Comparison of ENCODE assay signal across 16 mouse cellular contexts in genomic region chr5:23412247-23412948, GRCm38 (mm10). TPM values are rescaled to one million over a fixed set of nuclear protein-coding genes. Genes with fewer than 3 reads are reported as not detected.
DNase-seq lines count a peak whose midpoint lies in the region; ATAC-seq and TF ChIP-seq lines count a peak whose summit lies in the region.
"Had no signal": no experiment of that assay in that cellular context is flagged by ENCODE, and none has a peak within 500 bp of the region (broad histone marks: within the 10 kb centered on the region; RNA-seq: fewer than 3 reads in every experiment).

No protein-coding gene starts in this region.

- no peak for DNase-seq in forebrain, embryonic 10.5 days (ENCODE audit: extremely low spot score, low spot score)
- DNase-seq in forebrain, embryonic 11.5 days (ENCODE audit: low spot score): no peak
- no peak for DNase-seq in hindbrain, embryonic 10.5 days (ENCODE audit: low spot score)
- no peak for DNase-seq in midbrain, embryonic 10.5 days (ENCODE audit: low spot score)
- DNase-seq: adrenal gland, postnatal 14 days; cerebellum, adult 9-11 months; gastrocnemius, postnatal 10 days; kidney, adult 18-20 months; liver, embryonic 13.5 days; lung, postnatal 10 days; right cerebral cortex, postnatal 25 days had no signal

- H3K36me3 ChIP-seq in forebrain, embryonic 10.5 days (replicated peaks): peaks cover 55% of the 10 kb centered on the region
- H3K36me3 ChIP-seq in forebrain, embryonic 11.5 days (ENCODE audit: control insufficient read depth, insufficient read depth, low read length): peaks cover 7% of the 10 kb centered on the region; the same call in 1 of the 2 replicates
- peaks cover 6% of the 10 kb centered on the region; the same call in 1 of the 2 replicates for H3K36me3 ChIP-seq in hindbrain, embryonic 15.5 days
- peaks cover 53% of the 10 kb centered on the region for H3K36me3 ChIP-seq in hindbrain, embryonic 10.5 days
- H3K36me3 ChIP-seq in midbrain, embryonic 10.5 days: peaks cover 49% of the 10 kb centered on the region
- no peaks in the 10 kb centered on the region for H3K36me3 ChIP-seq in midbrain, embryonic 15.5 days (replicated peaks)
- peaks cover 8% of the 10 kb centered on the region for H3K36me3 ChIP-seq in myocyte (ENCODE audit: control insufficient read depth, insufficient read depth)

- H3K4me2 ChIP-seq in forebrain, embryonic 11.5 days (ENCODE audit: low read depth, low read length, severe bottlenecking): no peak overlapping the region
- H3K4me2 ChIP-seq in hindbrain, embryonic 15.5 days: no peak overlapping the region
- H3K4me2 ChIP-seq in midbrain, embryonic 15.5 days: no peak overlapping the region
- peak overlapping the region; percentile 92 for H3K4me2 ChIP-seq in myocyte (ENCODE audit: low read depth)
- H3K4me2 ChIP-seq: liver, embryonic 13.5 days had no signal

- peak overlapping the region; percentile 58; the same call in 1 of the 2 replicates for H3K27ac ChIP-seq in forebrain, embryonic 10.5 days
- H3K27ac ChIP-seq in forebrain, embryonic 11.5 days (ENCODE audit: low read depth, low read length): no peak overlapping the region
- H3K27ac ChIP-seq in hindbrain, embryonic 15.5 days (replicated peaks): peak overlapping the region; percentile 66; the same call in 1 of the 2 replicates
- no peak overlapping the region for H3K27ac ChIP-seq in hindbrain, embryonic 10.5 days
- peak overlapping the region; percentile 84; the same call in 1 of the 2 replicates for H3K27ac ChIP-seq in midbrain, embryonic 10.5 days (replicated peaks)
- H3K27ac ChIP-seq in midbrain, embryonic 15.5 days: no peak overlapping the region
- H3K27ac ChIP-seq: liver, embryonic 13.5 days had no signal

- no peak for ATAC-seq in forebrain, embryonic 11.5 days (replicated peaks; ENCODE audit: low FRiP score)
- ATAC-seq in hindbrain, embryonic 15.5 days (ENCODE audit: low FRiP score, low read depth): no peak
- ATAC-seq in midbrain, embryonic 15.5 days (replicated peaks): no peak
- no peak for ATAC-seq in erythroid progenitor cell, adult 5-6 weeks (replicated peaks; ENCODE audit: low FRiP score, poor library complexity, severe bottlenecking)
- ATAC-seq: forebrain, embryonic 14.5 days had no signal

- 86% methylated on average over 5 of the region's 5 CpGs for WGBS in forebrain, embryonic 10.5 days
- 88% methylated on average over 5 of the region's 5 CpGs for WGBS in forebrain, embryonic 11.5 days
- 84% methylated on average over 5 of the region's 5 CpGs for WGBS in hindbrain, embryonic 15.5 days
- WGBS in hindbrain, embryonic 10.5 days: 89% methylated on average over 5 of the region's 5 CpGs
- WGBS in midbrain, embryonic 10.5 days: 88% methylated on average over 5 of the region's 5 CpGs
- WGBS in midbrain, embryonic 15.5 days: 84% methylated on average over 5 of the region's 5 CpGs

- TF ChIP-seq POLR2A in myocyte (IDR thresholded peaks at IDR 0.05; ENCODE audit: insufficient read length, low read depth): no peak

- no peak overlapping the region for H3ac ChIP-seq in myocyte (ENCODE audit: control insufficient read depth, insufficient read length)

- peaks cover 57% of the 10 kb centered on the region for H3K79me2 ChIP-seq in myocyte (ENCODE audit: control insufficient read depth, insufficient read depth)

- H3K9me3 ChIP-seq in forebrain, embryonic 10.5 days: no peaks in the 10 kb centered on the region
- H3K9me3 ChIP-seq in forebrain, embryonic 11.5 days (ENCODE audit: control insufficient read depth, low read length): no peaks in the 10 kb centered on the region
- no peaks in the 10 kb centered on the region for H3K9me3 ChIP-seq in hindbrain, embryonic 15.5 days
- H3K9me3 ChIP-seq in hindbrain, embryonic 10.5 days: no peaks in the 10 kb centered on the region
- H3K9me3 ChIP-seq in midbrain, embryonic 10.5 days (replicated peaks): no peaks in the 10 kb centered on the region
- H3K9me3 ChIP-seq in midbrain, embryonic 15.5 days: no peaks in the 10 kb centered on the region
- H3K9me3 ChIP-seq: liver, embryonic 13.5 days had no signal

- peaks cover 79% of the 10 kb centered on the region for H3K4me1 ChIP-seq in forebrain, embryonic 10.5 days
- H3K4me1 ChIP-seq in forebrain, embryonic 11.5 days (replicated peaks; ENCODE audit: control insufficient read depth, insufficient read depth, low read length): peaks cover 17% of the 10 kb centered on the region
- peaks cover 67% of the 10 kb centered on the region for H3K4me1 ChIP-seq in hindbrain, embryonic 15.5 days (replicated peaks)
- peaks cover 48% of the 10 kb centered on the region for H3K4me1 ChIP-seq in hindbrain, embryonic 10.5 days (replicated peaks)
- H3K4me1 ChIP-seq in midbrain, embryonic 10.5 days: peaks cover 87% of the 10 kb centered on the region
- H3K4me1 ChIP-seq in midbrain, embryonic 15.5 days: peaks cover 58% of the 10 kb centered on the region

- no peak overlapping the region for H3K4me3 ChIP-seq in forebrain, embryonic 10.5 days
- no peak overlapping the region for H3K4me3 ChIP-seq in forebrain, embryonic 11.5 days (ENCODE audit: low read depth, low read length)
- no peak overlapping the region for H3K4me3 ChIP-seq in hindbrain, embryonic 15.5 days
- no peak overlapping the region for H3K4me3 ChIP-seq in hindbrain, embryonic 10.5 days
- no peak overlapping the region for H3K4me3 ChIP-seq in midbrain, embryonic 10.5 days
- no peak overlapping the region for H3K4me3 ChIP-seq in midbrain, embryonic 15.5 days
- no peak overlapping the region for H3K4me3 ChIP-seq in myocyte
- H3K4me3 ChIP-seq: liver, embryonic 13.5 days had no signal

- no peak overlapping the region for H3K9ac ChIP-seq in forebrain, embryonic 11.5 days (ENCODE audit: low read length)
- no peak overlapping the region for H3K9ac ChIP-seq in hindbrain, embryonic 15.5 days
- no peak overlapping the region for H3K9ac ChIP-seq in midbrain, embryonic 15.5 days
- H3K9ac ChIP-seq: liver, embryonic 13.5 days had no signal

- H3K27me3 ChIP-seq in forebrain, embryonic 10.5 days (ENCODE audit: poor library complexity, severe bottlenecking): no peaks in the 10 kb centered on the region
- no peaks in the 10 kb centered on the region for H3K27me3 ChIP-seq in forebrain, embryonic 11.5 days (ENCODE audit: control insufficient read depth, insufficient read depth, low read length)
- no peaks in the 10 kb centered on the region for H3K27me3 ChIP-seq in hindbrain, embryonic 15.5 days
- H3K27me3 ChIP-seq in hindbrain, embryonic 10.5 days (ENCODE audit: insufficient read depth, poor library complexity, severe bottlenecking): no peaks in the 10 kb centered on the region
- no peaks in the 10 kb centered on the region for H3K27me3 ChIP-seq in midbrain, embryonic 10.5 days (ENCODE audit: low read depth, poor library complexity, severe bottlenecking)
- no peaks in the 10 kb centered on the region for H3K27me3 ChIP-seq in midbrain, embryonic 15.5 days (replicated peaks)
- H3K27me3 ChIP-seq in myocyte (ENCODE audit: control insufficient read depth, insufficient read depth, insufficient read length): no peaks in the 10 kb centered on the region
- H3K27me3 ChIP-seq: liver, embryonic 13.5 days had no signal

TF ChIP-seq in myocyte, 11 proteins besides CTCF, POLR2A, EP300 and RAD21:
- TF ChIP-seq REST (IDR thresholded peaks at IDR 0.05; ENCODE audit: insufficient read depth, insufficient read length) (no peak), TCF12 (IDR thresholded peaks at IDR 0.05; ENCODE audit: insufficient read depth, poor library complexity, severe bottlenecking) (no peak), USF1 (IDR thresholded peaks at IDR 0.05; ENCODE audit: low read depth) (no peak), MYOD1 (IDR thresholded peaks at IDR 0.05; ENCODE audit: control insufficient read depth in 1 of 3, insufficient read length in 2 of 3, low read depth in 2 of 3) (no peak), MAX (IDR thresholded peaks at IDR 0.05; ENCODE audit: low read depth) (no peak), SRF (IDR thresholded peaks at IDR 0.05; ENCODE audit: control insufficient read depth, insufficient read length, low read depth) (no peak), TCF3 (IDR thresholded peaks at IDR 0.05; ENCODE audit: insufficient read length, low read depth) (no peak), CEBPB (IDR thresholded peaks at IDR 0.05; ENCODE audit: insufficient read depth, poor library complexity, severe bottlenecking) (no peak), MYOG (IDR thresholded peaks at IDR 0.05; ENCODE audit: control insufficient read depth in 1 of 3, insufficient read depth in 1 of 3, insufficient read length in 2 of 3, low read depth in 2 of 3) (no peak), POLR2AphosphoS2 (IDR thresholded peaks at IDR 0.05; ENCODE audit: insufficient read length, low read depth) (no peak), E2F4 (IDR thresholded peaks at IDR 0.05; ENCODE audit: insufficient read depth) (no peak)

RNA-seq across cellular contexts. Expression of gene Kmt2e, which starts 21.8 kb away (rescaled TPM):
- polyA plus RNA-seq in forebrain, embryonic 10.5 days (2016; fragmentation: Nextera tagmentation; extraction: Ambion mirVana): 85.8 and 86.1 TPM in 2 replicates
- polyA plus RNA-seq in forebrain, embryonic 11.5 days (2014; fragmentation: Nextera tagmentation; extraction: Ambion mirVana): 104 TPM in 2 replicates
- 146 and 152 TPM in 2 replicates for polyA plus RNA-seq in hindbrain, embryonic 15.5 days (2015; fragmentation: Nextera tagmentation; extraction: Ambion mirVana)
- polyA plus RNA-seq in hindbrain, embryonic 10.5 days (2016; fragmentation: Nextera tagmentation; extraction: Ambion mirVana): 92.9 and 96.0 TPM in 2 replicates
- polyA plus RNA-seq in midbrain, embryonic 10.5 days (2016; fragmentation: Nextera tagmentation; extraction: Ambion mirVana): 86.6 and 101 TPM in 2 replicates
- 181 and 182 TPM in 2 replicates for polyA plus RNA-seq in midbrain, embryonic 15.5 days (2015; fragmentation: Nextera tagmentation; extraction: Ambion mirVana)
- polyA plus RNA-seq in myocyte (2012; fragmentation: generic; extraction: Trizol): 9.0 TPM
- 122 TPM in 2 replicates for total RNA-seq in erythroid progenitor cell, adult 5-6 weeks (2015; ENCODE audit: low replicate concordance)
- 145 and 184 TPM in 2 replicates for total RNA-seq in erythroid progenitor cell, adult 5-6 weeks (2017; ENCODE audit: low replicate concordance)

Comparison
In these comparisons a context has a peak if more than half of its experiments do, and no peak if none do; other contexts are left out.
1. H3K27ac ChIP-seq: peak in forebrain, embryonic 10.5 days (single experiment), hindbrain, embryonic 15.5 days (single experiment) and midbrain, embryonic 10.5 days (single experiment); none in forebrain, embryonic 11.5 days (single experiment), hindbrain, embryonic 10.5 days (single experiment) and midbrain, embryonic 15.5 days (single experiment).